Mouse (Mus musculus) neural tube, embryonic 15.5 days (tissue): ENCODE results near the gene Psma2. TPM values are rescaled to one million over a fixed set of nuclear protein-coding genes. Genes with fewer than 3 reads are reported as not detected.

Experiments used
- ATAC-seq: fragments of 200-750 bp; cut with Nextera tagmentation; 2 replicates; pipeline ENCODE4 v1.8.0; 2017; ENCODE audit warnings: mild to moderate bottlenecking, moderate TSS enrichment, moderate library complexity; ENCODE audit not compliant: low FRiP score
- H3K27ac ChIP-seq: fragments of 300-500 bp; sonication (generic); replicated peaks from 2 replicates; pipeline ENCODE4 v1.5.1; 2015; ENCODE audit warnings: mild to moderate bottlenecking, inconsistent platforms
- H3K27me3 ChIP-seq: fragments of 300-500 bp; sonication (generic); replicated peaks from 2 replicates; pipeline ENCODE4 v1.6.1; 2015; ENCODE audit warnings: inconsistent platforms
- H3K36me3 ChIP-seq: fragments of 300-500 bp; sonication (generic); 2 replicates; pipeline ENCODE4 v1.6.1; 2015; ENCODE audit warnings: inconsistent platforms
- H3K4me1 ChIP-seq: fragments of 300-500 bp; sonication (generic); 2 replicates; pipeline ENCODE4 v1.6.1; 2015; ENCODE audit warnings: inconsistent platforms
- H3K4me2 ChIP-seq: fragments of 300-500 bp; sonication (generic); 2 replicates; pipeline ENCODE4 v1.6.1; 2015; ENCODE audit warnings: inconsistent platforms, mild to moderate bottlenecking, moderate library complexity
- H3K4me3 ChIP-seq: fragments of 300-500 bp; sonication (generic); replicated peaks from 2 replicates; pipeline ENCODE4 v1.5.1; 2015; ENCODE audit warnings: mild to moderate bottlenecking, inconsistent platforms
- H3K9ac ChIP-seq: fragments of 300-500 bp; sonication (generic); replicated peaks from 2 replicates; pipeline ENCODE4 v1.6.1; 2015; ENCODE audit warnings: mild to moderate bottlenecking, inconsistent platforms
- H3K9me3 ChIP-seq: fragments of 300-500 bp; sonication (generic); replicated peaks from 2 replicates; pipeline ENCODE4 v1.6.1; 2016; ENCODE audit warnings: inconsistent platforms
- WGBS: fragments of 180-500 bp; shearing (Covaris S2); methylation state at CpG from one replicate; pipeline ENCODE4 v1.1.7; 2015; ENCODE audit warnings: mixed read lengths; 5-methylcytosine and 5-hydroxymethylcytosine counted together
- polyA plus RNA-seq: library from polyadenylated mRNA; unstranded; fragments of >200 nt; fragmentation: Nextera tagmentation; extraction: Ambion mirVana; gene quantifications from 2 replicates; pipeline ENCODE4 v1.2.1, GENCODE M21; 2015

Gene Psma2
- polyA plus RNA-seq, 1 experiment from 2014 or later, result 175 TPM

- Histone ChIP-seq H3K9me3 (no peaks in the 10 kb centered on the region), H3K27me3 (no peaks in the 10 kb centered on the region), H3K27ac (no peak overlapping the region), H3K4me1 (no peaks in the 10 kb centered on the region), H3K4me3 (no peak overlapping the region), H3K9ac (no peak overlapping the region), H3K36me3 (no peaks in the 10 kb centered on the region), H3K4me2 (no peak overlapping the region)
- 24% methylated on average over 2 of the region's 2 CpGs for WGBS
- peak; percentile 50; the same call in 1 of the 2 replicates for ATAC-seq
Observed at GRCm38 (mm10) chr13:14670342-14670741, 57.3 kb downstream of the Psma2 start.

GRCm38 (mm10) chr13:14688955-14689354 lies 75.9 kb downstream of the Psma2 start:
- no peaks in the 10 kb centered on the region for H3K4me1 ChIP-seq
- no peak for ATAC-seq

DNA sequence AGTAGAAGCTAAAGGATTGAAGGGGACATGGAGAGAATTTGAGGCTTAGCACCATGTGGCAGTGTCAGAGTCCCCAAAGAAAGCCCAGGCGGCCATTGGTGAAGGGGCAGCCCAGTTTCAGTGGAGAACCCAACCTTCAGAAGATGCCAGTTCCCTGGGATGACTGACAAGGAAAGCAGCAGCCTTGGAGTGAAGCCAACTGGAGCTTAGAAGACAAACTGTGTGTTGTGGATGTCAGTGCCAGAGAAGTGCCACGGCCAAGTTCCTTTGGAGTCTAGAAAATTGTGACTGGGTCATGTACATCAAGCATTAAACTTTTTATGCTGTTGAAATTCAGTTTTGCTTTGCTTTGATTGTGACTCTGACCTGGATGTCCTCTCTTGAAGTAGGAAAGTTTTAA lies 103.8 kb downstream of the Psma2 start:
- Histone ChIP-seq H3K27me3 (no peaks in the 10 kb centered on the region), H3K9me3 (no peaks in the 10 kb centered on the region), H3K9ac (no peak overlapping the region), H3K4me3 (no peak overlapping the region), H3K4me2 (no peak overlapping the region), H3K27ac (no peak overlapping the region), H3K4me1 (no peaks in the 10 kb centered on the region), H3K36me3 (no peaks in the 10 kb centered on the region)
- 84% methylated on average over 2 of the region's 2 CpGs for WGBS
- no peak for ATAC-seq

More at GRCm38 (mm10) chr13:14688955-14689354, 75.9 kb downstream of the Psma2 start:
- Histone ChIP-seq H3K36me3 (no peaks in the 10 kb centered on the region), H3K27me3 (no peaks in the 10 kb centered on the region), H3K9me3 (no peaks in the 10 kb centered on the region), H3K4me3 (no peak overlapping the region), H3K9ac (no peak overlapping the region), H3K27ac (no peak overlapping the region), H3K4me2 (no peak overlapping the region)
- 69% methylated on average over 3 of the region's 3 CpGs for WGBS

DNA sequence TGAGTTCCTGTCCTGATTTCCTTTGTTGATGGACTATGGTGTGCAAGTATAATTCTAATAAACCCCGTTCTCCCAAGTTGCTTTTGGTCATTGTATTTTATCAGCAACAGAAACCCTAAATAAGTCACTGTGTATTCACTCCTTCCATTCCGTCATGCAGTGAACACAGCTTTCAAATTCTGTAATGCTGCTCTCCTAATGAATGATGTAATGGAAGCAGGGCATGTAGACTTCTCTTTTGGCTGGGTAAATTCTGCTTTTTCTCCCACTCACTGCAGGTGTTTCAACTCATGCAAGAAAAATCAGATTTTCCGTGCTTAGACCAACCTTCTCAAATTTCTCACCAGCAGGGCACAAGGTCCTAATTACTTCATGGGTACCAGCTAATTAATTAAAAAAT lies 104.7 kb downstream of the Psma2 start:
- Histone ChIP-seq H3K36me3 (no peaks in the 10 kb centered on the region), H3K27me3 (no peaks in the 10 kb centered on the region), H3K4me1 (no peaks in the 10 kb centered on the region), H3K9ac (no peak overlapping the region), H3K27ac (no peak overlapping the region), H3K9me3 (no peaks in the 10 kb centered on the region), H3K4me2 (no peak overlapping the region), H3K4me3 (no peak overlapping the region)
- ATAC-seq, result no peak
- WGBS, result 61% methylated on average over 3 of the region's 3 CpGs

Other genes with a start within 250 kb of the Psma2 start
- gene Hecw1, start 90.0 kb upstream of the Psma2 start, polyA plus RNA-seq, result 30.7 and 42.7 TPM in 2 replicates
- 112 and 127 TPM in 2 replicates for gene Mrpl32, start 75 bp upstream of the Psma2 start, polyA plus RNA-seq
- gene AW209491, start 16.9 kb downstream of the Psma2 start, polyA plus RNA-seq, result 41.7 and 44.5 TPM in 2 replicates